Mouse (Mus musculus) limb, embryonic 10.5 days (tissue): Measurements from ENCODE around the gene Csf2. TPM values are rescaled to one million over a fixed set of nuclear protein-coding genes. Genes with fewer than 3 reads are reported as not detected.
A peak's percentile ranks its signal among the peaks of the same experiment; 100 is the strongest.

Experiments
- DNase-seq: peaks from one replicate; pipeline ENCODE4 v3.0.0-alpha.2; 2017; ENCODE audit warnings: low spot score
- H3K27ac ChIP-seq: fragments of 300-500 bp; sonication (generic); 2 replicates; pipeline ENCODE4 v1.5.1; 2016; ENCODE audit warnings: mild to moderate bottlenecking
- H3K27me3 ChIP-seq: fragments of 300-500 bp; sonication (generic); 2 replicates; pipeline ENCODE4 v1.6.1; 2016; ENCODE audit warnings: low read depth, mild to moderate bottlenecking; ENCODE audit not compliant: poor library complexity, severe bottlenecking
- H3K36me3 ChIP-seq: fragments of 300-500 bp; sonication (generic); 2 replicates; pipeline ENCODE4 v1.6.1; 2016; ENCODE audit warnings: mild to moderate bottlenecking, moderate library complexity
- H3K4me1 ChIP-seq: fragments of 300-500 bp; sonication (generic); 2 replicates; pipeline ENCODE4 v1.6.1; 2016
- H3K4me3 ChIP-seq: fragments of 300-500 bp; sonication (generic); 2 replicates; pipeline ENCODE4 v1.5.1; 2016; ENCODE audit warnings: mild to moderate bottlenecking, moderate library complexity
- H3K9me3 ChIP-seq: fragments of 300-500 bp; sonication (generic); replicated peaks from 2 replicates; pipeline ENCODE4 v1.6.1; 2016; ENCODE audit warnings: mild to moderate bottlenecking
- WGBS: fragments of 180-500 bp; shearing (Covaris S2); methylation state at CpG from one replicate; pipeline ENCODE4 v1.1.7; 2016; 5-methylcytosine and 5-hydroxymethylcytosine counted together
- polyA plus RNA-seq: library from polyadenylated mRNA; unstranded; fragments of >200 nt; fragmentation: Nextera tagmentation; extraction: Ambion mirVana; gene quantifications from 2 replicates; pipeline ENCODE4 v1.2.1, GENCODE M21; 2016

Csf2 gene
- polyA plus RNA-seq, 1 experiment from 2014 or later = not detected

DNA sequence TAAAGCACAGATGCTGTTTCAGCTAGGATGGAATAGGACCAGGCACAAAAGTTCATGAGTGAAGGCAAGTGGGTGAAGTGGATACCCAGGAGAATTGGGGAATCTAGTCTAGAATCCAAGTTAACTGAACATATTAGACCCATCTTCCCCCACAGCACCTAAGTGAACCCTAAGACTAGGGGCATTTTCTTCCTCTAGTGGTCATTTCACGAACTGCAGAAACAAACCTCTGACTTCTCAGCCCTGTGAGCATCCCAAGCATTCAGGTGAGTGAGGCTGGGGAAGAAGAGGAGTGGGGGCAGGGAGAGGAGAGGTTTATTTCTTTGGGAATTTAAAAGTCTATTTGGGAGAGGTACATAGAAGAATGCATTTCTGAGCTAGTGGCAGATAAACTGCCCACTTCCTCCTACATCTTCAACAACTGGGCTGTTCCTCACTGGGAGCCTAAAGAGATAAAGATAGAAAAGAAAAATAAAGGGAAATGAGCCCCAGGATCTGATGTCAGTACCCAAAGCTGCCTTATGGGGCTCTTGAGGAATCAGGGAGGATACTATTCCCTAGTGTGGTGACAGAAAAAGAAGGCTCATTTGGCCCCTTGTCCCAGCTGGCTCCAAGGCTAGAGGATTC is 14.1 kb upstream of the Csf2 start:
- 10% methylated on average over 1 of the region's 1 CpGs for WGBS
- Histone ChIP-seq H3K4me3 (no peak overlapping the region), H3K9me3 (no peaks in the 10 kb centered on the region), H3K36me3 (no peaks in the 10 kb centered on the region), H3K27ac (no peak overlapping the region), H3K4me1 (no peaks in the 10 kb centered on the region), H3K27me3 (no peaks in the 10 kb centered on the region)
- DNase-seq = no peak

DNA sequence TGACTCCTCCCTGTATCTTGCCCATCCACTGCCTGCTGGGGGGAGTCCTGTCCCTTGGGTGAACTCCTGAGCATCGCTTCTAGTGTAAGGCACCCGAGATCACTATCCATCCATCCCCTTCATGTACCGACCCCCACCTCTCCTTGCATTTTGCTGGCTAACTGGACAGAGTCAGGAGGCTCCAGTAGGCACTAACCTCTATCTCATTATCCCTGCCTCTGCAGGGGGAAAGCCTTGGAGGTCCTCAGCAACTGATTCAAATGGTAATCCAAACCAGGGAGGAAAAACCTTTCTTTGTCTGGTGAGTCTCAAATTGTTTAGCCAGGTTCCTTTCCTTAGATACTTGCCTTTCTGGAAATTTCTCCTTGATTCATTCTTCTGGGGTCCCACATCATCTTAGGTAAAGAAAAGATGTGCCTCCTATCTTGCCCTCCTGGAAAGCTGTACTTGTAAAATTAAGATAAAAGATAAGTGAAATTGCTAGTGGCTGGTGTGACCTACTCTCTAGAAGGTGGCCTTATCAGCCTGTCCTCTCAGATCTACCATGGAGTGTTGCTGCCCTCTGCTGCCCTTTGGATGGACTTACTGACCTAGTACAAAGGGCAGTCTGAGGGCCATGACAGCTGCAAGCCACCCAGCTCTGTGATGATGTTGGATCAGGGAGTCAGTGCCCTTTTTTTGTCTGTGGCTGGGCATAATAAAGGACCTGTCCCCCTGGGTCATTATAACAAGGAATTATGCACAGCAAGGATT is 7.3 kb upstream of the Csf2 start:
- Histone ChIP-seq H3K4me1 (no peaks in the 10 kb centered on the region), H3K36me3 (no peaks in the 10 kb centered on the region), H3K27ac (no peak overlapping the region), H3K9me3 (no peaks in the 10 kb centered on the region), H3K27me3 (no peaks in the 10 kb centered on the region), H3K4me3 (no peak overlapping the region)
- WGBS = 61% methylated on average over 3 of the region's 3 CpGs
- DNase-seq = peak; percentile 79

DNA sequence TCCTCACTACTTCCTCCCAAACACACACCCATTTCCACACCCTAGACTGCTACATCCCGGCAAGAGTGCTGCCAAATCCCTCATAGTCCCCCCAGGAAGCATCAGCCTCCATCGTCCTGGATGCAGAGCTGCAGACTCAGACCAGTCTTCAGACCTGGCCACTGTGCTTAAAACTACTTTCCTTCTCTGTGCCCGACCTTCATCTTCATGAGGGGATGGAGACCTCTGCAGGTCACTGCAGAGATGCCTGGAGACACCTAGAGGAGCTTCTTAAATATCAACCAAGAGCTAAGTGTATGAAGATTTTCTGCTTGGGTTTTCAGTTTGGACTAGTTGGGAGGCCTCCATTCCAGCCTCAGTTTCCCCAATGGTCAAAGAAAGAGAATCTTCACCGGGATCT is 4.6 kb upstream of the Csf2 start:
- Histone ChIP-seq H3K9me3 (no peaks in the 10 kb centered on the region), H3K4me1 (peaks cover 3% of the 10 kb centered on the region), H3K27ac (no peak overlapping the region), H3K27me3 (no peaks in the 10 kb centered on the region), H3K4me3 (no peak overlapping the region), H3K36me3 (no peaks in the 10 kb centered on the region)
- 54% methylated on average over 4 of the region's 4 CpGs for WGBS
- no peak for DNase-seq

DNA sequence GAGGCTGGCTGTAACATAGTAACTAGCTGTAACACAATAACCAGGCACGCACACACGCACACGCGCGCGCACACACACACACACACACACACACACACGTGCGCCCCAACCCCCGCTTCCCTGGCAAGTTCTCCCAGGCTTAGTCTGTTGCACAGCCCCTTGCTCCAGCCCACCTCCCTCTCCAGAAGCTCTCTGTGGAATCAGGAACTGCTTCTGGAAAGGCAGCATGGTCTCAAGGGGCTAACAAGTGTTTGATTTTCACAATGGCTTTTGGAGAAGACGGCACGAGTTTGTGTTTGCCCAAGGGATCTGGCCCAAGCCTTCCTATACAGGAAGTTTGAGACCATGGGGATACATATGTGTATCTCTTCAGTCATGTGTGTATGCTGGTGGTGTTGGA is 1.1 kb upstream of the Csf2 start:
- Histone ChIP-seq H3K36me3 (no peaks in the 10 kb centered on the region), H3K4me1 (peaks cover 8% of the 10 kb centered on the region), H3K27me3 (no peaks in the 10 kb centered on the region), H3K27ac (no peak overlapping the region), H3K9me3 (no peaks in the 10 kb centered on the region), H3K4me3 (no peak overlapping the region)
- DNase-seq = no peak
- 95% methylated on average over 11 of the region's 11 CpGs for WGBS

DNA sequence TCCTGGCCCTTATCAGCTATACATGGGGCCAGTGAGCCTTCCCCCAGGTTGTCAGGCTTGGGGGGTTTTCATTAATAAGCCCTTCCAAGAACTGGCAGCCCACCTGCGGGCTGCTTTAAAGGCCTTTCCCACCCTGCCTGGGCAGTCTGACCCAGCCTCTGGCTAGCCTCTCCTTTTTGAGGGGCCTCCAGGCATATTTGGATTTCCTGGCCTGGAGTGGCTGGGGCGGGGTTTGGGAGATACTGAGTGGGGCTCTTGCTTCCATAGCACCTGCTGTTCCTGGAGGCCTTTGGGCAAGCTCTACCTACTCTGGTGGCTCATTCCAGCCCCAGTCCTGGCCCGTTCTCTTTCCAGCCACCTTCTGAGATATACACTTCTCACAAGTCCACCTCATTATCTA is 281 bp upstream of the Csf2 start:
- 84% methylated on average over 3 of the region's 3 CpGs for WGBS
- DNase-seq = no peak
- Histone ChIP-seq H3K4me1 (peaks cover 8% of the 10 kb centered on the region), H3K27ac (no peak overlapping the region), H3K9me3 (no peaks in the 10 kb centered on the region), H3K36me3 (no peaks in the 10 kb centered on the region), H3K4me3 (no peak overlapping the region), H3K27me3 (no peaks in the 10 kb centered on the region)

DNA sequence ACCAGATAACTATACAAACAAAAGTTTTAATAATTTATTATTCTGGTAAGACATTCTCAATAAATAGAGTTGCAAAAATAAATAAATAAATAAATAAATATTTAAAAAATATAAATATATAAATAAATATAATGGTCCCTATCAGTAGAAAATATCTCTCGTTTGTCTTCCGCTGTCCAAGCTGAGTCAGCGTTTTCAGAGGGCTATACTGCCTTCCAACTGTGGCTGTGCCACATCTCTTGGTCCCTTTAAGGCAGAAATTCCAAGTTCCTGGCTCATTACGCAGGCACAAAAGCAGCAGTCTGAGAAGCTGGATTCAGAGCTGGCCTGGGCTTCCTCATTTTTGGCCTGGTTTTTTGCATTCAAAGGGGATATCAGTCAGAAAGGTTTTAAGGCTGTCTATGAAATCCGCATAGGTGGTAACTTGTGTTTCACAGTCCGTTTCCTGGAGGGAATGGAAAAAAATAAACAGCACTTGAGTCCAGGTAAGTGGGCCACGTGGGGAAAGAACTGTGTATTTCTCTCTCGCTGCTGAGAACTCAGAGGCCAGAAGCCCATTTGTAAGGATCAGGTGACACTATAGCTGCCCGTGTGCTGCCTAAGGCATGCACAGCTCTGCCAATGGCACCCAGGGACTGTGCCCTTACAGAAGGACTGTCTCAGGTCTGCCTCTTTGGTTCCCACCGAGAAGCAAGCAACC is 2.1 kb downstream of the Csf2 start:
- Histone ChIP-seq H3K4me1 (peaks cover 8% of the 10 kb centered on the region), H3K27ac (no peak overlapping the region), H3K4me3 (no peak overlapping the region), H3K36me3 (no peaks in the 10 kb centered on the region), H3K27me3 (no peaks in the 10 kb centered on the region), H3K9me3 (no peaks in the 10 kb centered on the region)
- DNase-seq = no peak
- WGBS = 79% methylated on average over 10 of the region's 10 CpGs

DNA sequence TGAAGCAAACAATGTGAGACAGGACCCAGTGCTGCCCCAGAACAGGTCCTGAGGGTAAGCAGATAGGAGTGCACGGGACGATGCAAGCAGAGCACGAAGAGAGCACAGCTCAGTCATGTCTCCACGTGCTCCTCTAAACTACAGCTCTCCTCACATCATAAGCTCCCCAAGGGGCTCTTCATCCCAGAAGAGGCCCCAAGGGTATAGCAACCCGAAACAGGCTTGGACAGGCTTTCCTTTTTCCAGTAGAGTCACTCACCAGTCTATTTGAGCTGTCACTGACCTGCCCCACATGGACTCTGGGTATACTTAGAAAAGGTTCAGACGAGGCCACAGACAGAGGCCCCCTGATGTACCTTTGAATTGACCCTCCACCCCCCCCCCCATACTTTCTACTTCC is 5.0 kb downstream of the Csf2 start:
- WGBS = 75% methylated on average over 6 of the region's 6 CpGs
- DNase-seq = no peak
- no peak overlapping the region for H3K4me3 ChIP-seq

DNA sequence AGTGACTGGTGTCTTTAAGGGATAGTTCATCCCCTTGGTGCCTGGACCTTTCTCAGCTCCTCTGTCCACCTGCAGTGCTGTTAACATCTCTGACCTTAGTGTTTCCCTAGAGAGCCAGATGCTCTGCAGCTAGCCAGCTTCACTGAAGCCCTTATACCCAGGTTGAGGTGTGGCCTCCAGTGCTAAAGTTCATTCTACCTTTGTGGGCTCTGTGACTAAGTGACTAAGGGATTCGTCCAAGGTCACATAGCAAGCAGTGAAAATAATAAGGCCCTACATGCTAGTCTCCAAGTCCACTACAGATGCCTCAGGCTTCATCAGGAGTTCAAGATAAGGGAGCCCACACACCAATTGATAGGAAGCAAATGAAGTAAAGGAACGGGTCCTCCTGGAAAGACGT is 7.0 kb downstream of the Csf2 start:
- Histone ChIP-seq H3K27ac (no peak overlapping the region), H3K4me3 (no peak overlapping the region), H3K9me3 (no peaks in the 10 kb centered on the region), H3K36me3 (no peaks in the 10 kb centered on the region), H3K27me3 (no peaks in the 10 kb centered on the region), H3K4me1 (no peaks in the 10 kb centered on the region)
- 91% methylated on average over 3 of the region's 3 CpGs for WGBS
- DNase-seq = no peak

More for the DNA sequence above, 5.0 kb downstream of the Csf2 start:
- H3K4me1 ChIP-seq = peaks cover 8% of the 10 kb centered on the region
- H3K27ac ChIP-seq = no peak overlapping the region
- no peaks in the 10 kb centered on the region for H3K9me3 ChIP-seq
- H3K36me3 ChIP-seq = no peaks in the 10 kb centered on the region
- H3K27me3 ChIP-seq = no peaks in the 10 kb centered on the region

DNA sequence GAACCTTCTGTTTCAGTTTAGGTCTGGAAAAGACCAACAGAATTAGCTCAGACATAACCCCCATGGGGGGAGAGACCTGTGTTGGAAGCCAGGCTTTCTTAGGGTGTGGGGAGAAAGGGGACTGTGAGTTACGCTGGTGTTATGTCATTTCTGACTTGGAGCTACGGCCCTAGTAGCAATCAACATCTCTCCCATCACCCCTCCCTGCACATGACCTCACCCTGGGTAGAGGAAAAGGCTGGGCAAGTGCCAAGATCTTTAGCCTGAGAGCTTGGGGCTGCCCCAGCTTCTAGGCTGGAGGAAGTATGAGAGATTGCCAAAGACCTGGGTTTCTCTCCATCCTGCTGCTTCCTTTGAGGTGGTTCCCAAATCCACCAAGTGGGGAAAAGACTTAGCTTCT is 12.5 kb downstream of the Csf2 start:
- H3K36me3 ChIP-seq = no peaks in the 10 kb centered on the region
- no peaks in the 10 kb centered on the region for H3K27me3 ChIP-seq
- 91% methylated on average over 2 of the region's 2 CpGs for WGBS
- no peaks in the 10 kb centered on the region for H3K4me1 ChIP-seq
- H3K4me3 ChIP-seq = no peak overlapping the region
- no peaks in the 10 kb centered on the region for H3K9me3 ChIP-seq
- no peak overlapping the region for H3K27ac ChIP-seq
- no peak for DNase-seq

DNA sequence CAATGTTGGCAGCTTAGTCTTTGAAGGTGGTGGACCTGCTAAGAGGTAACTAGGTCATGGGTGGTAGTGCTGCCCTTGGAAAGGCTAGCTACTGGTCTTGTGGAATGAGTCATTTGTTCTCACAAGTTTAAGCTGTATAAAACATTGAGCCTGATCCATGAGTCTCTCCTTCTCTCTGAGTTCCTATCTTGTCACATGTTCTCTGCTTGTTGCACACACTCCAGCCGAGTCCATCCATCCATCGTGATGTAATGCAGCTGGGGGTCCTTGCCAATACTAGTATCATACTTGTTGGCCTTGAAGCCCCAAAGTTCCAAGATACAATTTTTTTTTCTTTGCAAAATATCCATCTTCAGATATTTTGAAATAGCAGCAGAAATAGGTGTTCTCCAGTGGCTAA is 22.0 kb downstream of the Csf2 start:
- H3K4me1 ChIP-seq = no peaks in the 10 kb centered on the region
- WGBS = 92% methylated on average over 2 of the region's 2 CpGs
- DNase-seq = no peak

DNA sequence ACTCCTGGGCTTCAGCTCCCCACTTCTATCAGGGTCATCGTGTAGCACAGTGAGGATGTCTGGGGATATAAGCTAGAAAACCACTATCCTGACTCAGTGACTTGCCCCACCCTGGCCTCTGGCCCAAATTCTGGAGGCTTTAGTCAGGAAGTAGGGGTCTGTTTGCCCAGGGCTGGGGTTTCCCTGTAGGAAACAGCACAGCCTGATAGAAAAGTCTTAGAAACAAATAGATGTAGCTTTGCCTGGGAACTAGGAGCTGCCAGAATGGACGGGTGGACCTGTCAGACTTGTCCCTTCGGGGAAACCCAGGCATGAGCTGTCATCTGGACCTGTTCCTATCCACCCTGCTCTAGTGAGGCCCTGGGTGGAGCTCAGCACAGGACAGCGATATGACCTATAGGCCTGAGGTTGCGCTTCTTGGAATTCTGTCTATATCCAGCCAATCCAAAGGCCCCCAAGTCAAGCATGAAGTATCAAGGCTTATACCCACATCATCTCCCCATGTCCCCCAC is 24.9 kb downstream of the Csf2 start:
- Histone ChIP-seq H3K4me1 (no peaks in the 10 kb centered on the region; the same call in 1 of the 2 replicates), H3K9me3 (no peaks in the 10 kb centered on the region), H3K27me3 (no peaks in the 10 kb centered on the region), H3K4me3 (no peak overlapping the region), H3K36me3 (no peaks in the 10 kb centered on the region), H3K27ac (no peak overlapping the region)
- WGBS = 88% methylated on average over 5 of the region's 5 CpGs
- no peak for DNase-seq

More for the DNA sequence above, 22.0 kb downstream of the Csf2 start:
- Histone ChIP-seq H3K4me3 (no peak overlapping the region), H3K9me3 (no peaks in the 10 kb centered on the region), H3K27me3 (no peaks in the 10 kb centered on the region), H3K36me3 (no peaks in the 10 kb centered on the region), H3K27ac (no peak overlapping the region)

DNA sequence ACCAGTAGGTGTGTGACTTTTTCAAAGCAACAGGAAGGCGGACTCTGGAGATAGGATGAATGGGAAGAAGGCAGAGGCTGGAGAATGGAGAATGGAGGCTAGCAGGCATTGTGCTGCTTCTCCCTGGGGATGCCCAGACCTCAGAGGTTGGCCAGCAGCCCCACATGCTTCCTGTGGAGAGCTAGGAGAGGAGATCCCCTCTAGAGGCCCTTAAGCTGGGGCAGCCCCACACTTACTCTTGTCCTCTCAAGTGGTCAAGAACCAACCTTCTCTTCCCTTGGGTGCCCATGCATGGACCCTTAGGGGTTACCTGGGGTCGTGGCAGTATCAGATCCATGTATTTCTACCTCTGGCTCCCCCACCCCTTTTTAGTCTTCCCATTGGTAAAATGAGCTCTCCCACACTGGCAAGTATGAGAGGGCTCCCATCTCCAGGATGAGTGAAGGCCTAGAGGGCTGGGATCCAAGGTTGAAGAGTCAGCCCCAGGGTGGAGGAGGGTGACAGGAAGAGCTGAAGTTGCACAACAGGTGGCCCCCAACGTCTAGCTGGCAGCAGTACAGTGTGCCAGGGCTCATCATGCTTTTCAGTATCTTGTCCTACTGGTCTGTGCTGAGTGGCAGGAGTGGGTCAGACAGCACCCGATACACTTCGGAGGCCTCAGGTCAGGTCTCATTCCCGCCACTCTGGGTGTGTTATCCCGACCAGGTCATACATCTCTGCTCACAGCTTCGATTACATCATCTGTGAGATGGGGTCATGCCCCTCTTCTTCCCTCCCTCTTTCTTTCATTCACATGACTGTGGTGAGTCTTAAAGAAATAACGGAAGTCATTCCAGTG is 25.6 kb downstream of the Csf2 start:
- WGBS = 86% methylated on average over 9 of the region's 9 CpGs
- DNase-seq = no peak

More for the DNA sequence above, 25.6 kb downstream of the Csf2 start:
- Histone ChIP-seq H3K27me3 (no peaks in the 10 kb centered on the region), H3K4me3 (no peak overlapping the region), H3K9me3 (no peaks in the 10 kb centered on the region), H3K27ac (no peak overlapping the region), H3K4me1 (no peaks in the 10 kb centered on the region; the same call in 1 of the 2 replicates), H3K36me3 (no peaks in the 10 kb centered on the region)
